Mouse (Mus musculus) layer of hippocampus, postnatal 25 days (tissue): Measurements from ENCODE around the gene Trnau1ap. TPM values are rescaled to one million over a fixed set of nuclear protein-coding genes. Genes with fewer than 3 reads are reported as not detected.
"Not testable (repeated sequence)": the region's sequence is repeated elsewhere in the genome, so short reads cannot be mapped to it uniquely, and the experiment has no call there.

ENCODE experiments used
- DNase-seq, 2 experiments: peaks; one replicate each; pipeline ENCODE4 v3.0.0; 2022; ENCODE audit warnings: mixed read lengths in 2 of 2, low spot score in 1 of 2; ENCODE audit errors: extremely low spot score in 1 of 2
- total RNA-seq, 2 experiments: library from RNA; stranded (reverse); gene quantifications; 2 replicates each; pipeline ENCODE4 v1.2.3; 2021

Trnau1ap gene
- total RNA-seq, 2 experiments from 2014 or later, result 19.6 to 23.2 TPM

GRCm38 (mm10) chr4:132345135-132345842 lies 16.0 kb upstream of the Trnau1ap start:
- DNase-seq, result peak; percentile 98 to 99

GRCm38 (mm10) chr4:132344403-132345134 lies 15.2 kb upstream of the Trnau1ap start:
- DNase-seq, result no peak

GRCm38 (mm10) chr4:132341451-132341850 lies 12.1 kb upstream of the Trnau1ap start:
- DNase-seq, result no peak

- DNase-seq, result peak in 1 of 2 experiments; percentile 40
Observed at GRCm38 (mm10) chr4:132338943-132339342, 9.6 kb upstream of the Trnau1ap start.

- no peak for DNase-seq
Observed at GRCm38 (mm10) chr4:132332880-132333279, 3.5 kb upstream of the Trnau1ap start.

GRCm38 (mm10) chr4:132331960-132332359 lies 2.6 kb upstream of the Trnau1ap start:
- no peak for DNase-seq

GRCm38 (mm10) chr4:132329835-132330354 lies 557 bp upstream of the Trnau1ap start:
- DNase-seq, result no peak

GRCm38 (mm10) chr4:132328391-132328982 lies 851 bp downstream of the Trnau1ap start:
- DNase-seq, result no peak

GRCm38 (mm10) chr4:132326481-132326880 lies 2.9 kb downstream of the Trnau1ap start:
- DNase-seq, result no peak

- DNase-seq, result no peak
Observed at GRCm38 (mm10) chr4:132315711-132316110, 13.6 kb downstream of the Trnau1ap start.

- DNase-seq, result no peak
Observed at GRCm38 (mm10) chr4:132312627-132313026, 16.7 kb downstream of the Trnau1ap start.

GRCm38 (mm10) chr4:132311801-132312200 lies 17.5 kb downstream of the Trnau1ap start:
- no peak for DNase-seq

GRCm38 (mm10) chr4:132311209-132311608 lies 18.1 kb downstream of the Trnau1ap start:
- DNase-seq, result no peak

- DNase-seq, result peak in 1 of 2 experiments; percentile 45
Observed at GRCm38 (mm10) chr4:132309849-132310472, 19.4 kb downstream of the Trnau1ap start.

GRCm38 (mm10) chr4:132309140-132309848 lies 20.0 kb downstream of the Trnau1ap start:
- no peak for DNase-seq

GRCm38 (mm10) chr4:132308437-132309139 lies 20.8 kb downstream of the Trnau1ap start:
- DNase-seq, result peak; percentile 82 to 89

GRCm38 (mm10) chr4:132306004-132306403 lies 23.3 kb downstream of the Trnau1ap start:
- no peak for DNase-seq

- no peak for DNase-seq
Observed at GRCm38 (mm10) chr4:132305276-132305675, 24.1 kb downstream of the Trnau1ap start.

GRCm38 (mm10) chr4:132303484-132303883 lies 25.9 kb downstream of the Trnau1ap start:
- not testable (repeated sequence) for DNase-seq
